8 mouse cellular contexts compared by ENCODE assay signal in genomic region chr6:91284521-91285449, GRCm38 (mm10).
DNase-seq lines count a peak whose midpoint lies in the region; ATAC-seq and TF ChIP-seq lines count a peak whose summit lies in the region.

No protein-coding gene starts in this region.

- TF ChIP-seq POLR2A in cerebellum, adult 2 months (IDR thresholded peaks at IDR 0.05; ENCODE audit: borderline replicate concordance, insufficient read depth, low read length) = no peak
- TF ChIP-seq POLR2A in myocyte (IDR thresholded peaks at IDR 0.05; ENCODE audit: insufficient read length, low read depth) = no peak

- peak overlapping the region; percentile 45 for H3K4me2 ChIP-seq in intestine, embryonic 16.5 days (ENCODE audit: low read depth, low read length)
- H3K4me2 ChIP-seq in myocyte (ENCODE audit: low read depth) = peak overlapping the region; percentile 89

- no peak overlapping the region for H3K27ac ChIP-seq in cerebellum, adult 2 months (ENCODE audit: insufficient read depth, low read length)
- no peak overlapping the region for H3K27ac ChIP-seq in intestine, embryonic 16.5 days (ENCODE audit: low read length)

- no peaks in the 10 kb centered on the region for H3K36me3 ChIP-seq in intestine, embryonic 16.5 days (ENCODE audit: control insufficient read depth, insufficient read depth, low read length)
- no peaks in the 10 kb centered on the region for H3K36me3 ChIP-seq in myocyte (ENCODE audit: control insufficient read depth, insufficient read depth)

- H3K9ac ChIP-seq in intestine, embryonic 16.5 days (ENCODE audit: low read depth, low read length) = peak overlapping the region; percentile 24; the same call in 1 of the 2 replicates

- peak; percentile 9; the same call in 1 of the 2 replicates for ATAC-seq in intestine, embryonic 16.5 days

- H3K4me3 ChIP-seq in cerebellum, adult 2 months (replicated peaks; ENCODE audit: insufficient read depth, low read depth, low read length) = no peak overlapping the region
- peak overlapping the region; percentile 19 for H3K4me3 ChIP-seq in intestine, embryonic 16.5 days (ENCODE audit: low read length)
- H3K4me3 ChIP-seq in myocyte = no peak overlapping the region

- no peaks in the 10 kb centered on the region for H3K79me2 ChIP-seq in myocyte (ENCODE audit: control insufficient read depth, insufficient read depth)

- H3K9me3 ChIP-seq in intestine, embryonic 16.5 days (ENCODE audit: control insufficient read depth, low read length) = no peaks in the 10 kb centered on the region

- peak; percentile 29 for DNase-seq in cerebellum, adult 2 months
- no peak for DNase-seq in cerebellum, adult 8-10 months
- DNase-seq in right cerebral cortex, adult 2 months (ENCODE audit: low spot score in 2 of 2) = peak; percentile 31 to 40
- DNase-seq in right cerebral cortex, postnatal 25 days = no peak
- no peak for DNase-seq in kidney, adult 11 months
- DNase-seq in thymus, postnatal 10 days (ENCODE audit: low spot score in 2 of 2) = no peak

- no peak overlapping the region for H3ac ChIP-seq in myocyte (ENCODE audit: control insufficient read depth, insufficient read length)

- 20% methylated on average over 35 of the region's 35 CpGs for WGBS in cerebellum, adult 2 months
- 9% methylated on average over 35 of the region's 35 CpGs for WGBS in intestine, embryonic 16.5 days

- H3K4me1 ChIP-seq in cerebellum, adult 2 months (ENCODE audit: control insufficient read depth, insufficient read depth, low read length) = peaks cover 22% of the 10 kb centered on the region
- H3K4me1 ChIP-seq in intestine, embryonic 16.5 days (ENCODE audit: control insufficient read depth, insufficient read depth, low read length) = peaks cover 7% of the 10 kb centered on the region

- H3K27me3 ChIP-seq in cerebellum, adult 2 months (ENCODE audit: control insufficient read depth, insufficient read depth, low read length) = no peaks in the 10 kb centered on the region
- peaks cover 74% of the 10 kb centered on the region for H3K27me3 ChIP-seq in intestine, embryonic 16.5 days (replicated peaks; ENCODE audit: control insufficient read depth, insufficient read depth, low read length)
- H3K27me3 ChIP-seq in myocyte (ENCODE audit: control insufficient read depth, insufficient read depth, insufficient read length) = peaks cover 20% of the 10 kb centered on the region

- no peak for TF ChIP-seq CTCF in cerebellum, adult 2 months (IDR thresholded peaks at IDR 0.05; ENCODE audit: borderline replicate concordance, insufficient read depth, low read depth, low read length)

TF ChIP-seq in myocyte, 11 proteins besides CTCF, POLR2A, EP300 and RAD21:
- no peak for TF ChIP-seq TCF3 (IDR thresholded peaks at IDR 0.05; ENCODE audit: insufficient read length, low read depth)
- no peak for TF ChIP-seq MYOD1 (IDR thresholded peaks at IDR 0.05; ENCODE audit: control insufficient read depth in 1 of 3, insufficient read length in 2 of 3, low read depth in 2 of 3)
- peak; percentile 24 for TF ChIP-seq TCF12 (IDR thresholded peaks at IDR 0.05; ENCODE audit: insufficient read depth, poor library complexity, severe bottlenecking)

Comparison
In these comparisons a context has a peak if more than half of its experiments do, and no peak if none do; other contexts are left out.
1. DNase-seq: peak in cerebellum, adult 2 months (2 of 2) and right cerebral cortex, adult 2 months (2 of 2); none in cerebellum, adult 8-10 months (single experiment), right cerebral cortex, postnatal 25 days (single experiment), kidney, adult 11 months (single experiment) and thymus, postnatal 10 days (0 of 2).